Mouse (Mus musculus) lung, adult 2 months (tissue): ENCODE measurements around the gene Hint1.

ENCODE experiments used
- CTCF ChIP-seq: fragments of 200-500 bp; IDR thresholded peaks from 2 replicates; pipeline ENCODE4 v1.5.1; 2011; ENCODE audit warnings: mild to moderate bottlenecking, low read length, control low read depth; ENCODE audit not compliant: insufficient read depth
- POLR2A ChIP-seq: fragments of 200-500 bp; IDR thresholded peaks from 2 replicates; pipeline ENCODE4 v1.6.1; 2011; ENCODE audit warnings: low read depth, mild to moderate bottlenecking, control low read depth, low read length, borderline replicate concordance; ENCODE audit errors: extremely low read depth

DNA sequence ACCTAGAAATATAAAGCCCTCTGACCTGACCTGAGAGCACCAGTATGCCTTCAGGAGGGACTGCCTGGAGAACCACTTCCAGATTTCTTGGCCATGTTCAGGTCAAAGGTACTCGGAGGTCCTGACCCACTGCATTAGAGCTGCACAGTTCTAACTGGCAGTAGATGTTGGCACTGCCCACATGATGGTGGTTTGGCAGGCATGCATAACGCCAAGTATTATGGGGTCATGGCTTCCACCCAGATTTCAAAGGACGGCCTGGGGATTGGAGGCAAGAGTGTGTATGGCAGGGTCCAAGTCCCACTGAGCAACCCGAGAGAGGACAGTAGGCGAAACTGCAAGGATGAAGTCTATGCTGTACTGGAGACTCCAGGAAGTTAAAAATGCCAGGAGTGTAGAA is 47.7 kb downstream of the Hint1 start:
- no peak for TF ChIP-seq POLR2A
- TF ChIP-seq CTCF: no peak
